Mouse (Mus musculus): ENCODE results near the gene Olfr577.

Gene Olfr577

GRCm38 (mm10) chr7:102975843-102976242, at the start of gene Olfr577:
Gene Olfr577, minus strand, starts transcription at chr7:102975943.
- DNase-seq (ENCODE audit: low spot score): no peak

- DNase-seq (ENCODE audit: low spot score): no peak
Observed at GRCm38 (mm10) chr7:102989224-102989623, 13.5 kb upstream of the Olfr577 start, which contains the start of gene Olfr578. Gene Olfr578, minus strand, starts transcription at chr7:102989324.

- no peak for DNase-seq (ENCODE audit: low spot score)
Observed at GRCm38 (mm10) chr7:102974399-102974798, 1.3 kb downstream of the Olfr577 start.

GRCm38 (mm10) chr7:102962360-102962759, 13.4 kb downstream of the Olfr577 start, which contains the start of gene Olfr576:
Gene Olfr576, plus strand, starts transcription at chr7:102962660.
- no peak for DNase-seq (ENCODE audit: low spot score)

GRCm38 (mm10) chr7:102958593-102958992, 17.1 kb downstream of the Olfr577 start, which contains the start of gene Olfr575:
Gene Olfr575, minus strand, starts transcription at chr7:102958775.
- DNase-seq (ENCODE audit: low spot score): no peak

GRCm38 (mm10) chr7:102958137-102958536, 17.6 kb downstream of the Olfr577 start:
- DNase-seq (ENCODE audit: low spot score): no peak

GRCm38 (mm10) chr7:102950732-102951131, 25.0 kb downstream of the Olfr577 start:
- DNase-seq (ENCODE audit: low spot score): no peak

GRCm38 (mm10) chr7:102948167-102948566, 27.6 kb downstream of the Olfr577 start, which contains the start of gene Olfr574:
Gene Olfr574, plus strand, starts transcription at chr7:102948467.
- no peak for DNase-seq (ENCODE audit: low spot score)

- DNase-seq (ENCODE audit: low spot score): no peak
Observed at GRCm38 (mm10) chr7:102943417-102943816, 32.3 kb downstream of the Olfr577 start.

GRCm38 (mm10) chr7:102942475-102942874, 33.3 kb downstream of the Olfr577 start, which contains the start of gene Olfr573-ps1:
Gene Olfr573-ps1, minus strand, starts transcription at chr7:102942575.
- DNase-seq (ENCODE audit: low spot score): no peak

- no peak for DNase-seq (ENCODE audit: low spot score)
Observed at GRCm38 (mm10) chr7:102927105-102927504, 48.6 kb downstream of the Olfr577 start.

GRCm38 (mm10) chr7:102924109-102924508, 51.6 kb downstream of the Olfr577 start, which contains the start of gene Olfr572:
Gene Olfr572, plus strand, starts transcription at chr7:102924409.
- DNase-seq (ENCODE audit: low spot score): no peak

Measured in testis, postnatal 10 days (tissue).